Mouse (Mus musculus) embryonic facial prominence, embryonic 11.5 days (tissue): ENCODE data around the gene Ror1. TPM values are rescaled to one million over a fixed set of nuclear protein-coding genes. Genes with fewer than 3 reads are reported as not detected.
A peak's percentile ranks its signal among the peaks of the same experiment; 100 is the strongest.

Source experiments
- ATAC-seq: fragments of 200-750 bp; cut with Nextera tagmentation; replicated peaks from 2 replicates; pipeline ENCODE4 v1.8.0; 2017; ENCODE audit warnings: low read depth; ENCODE audit not compliant: insufficient number of reproducible peaks, low FRiP score, low TSS enrichment
- DNase-seq: peaks from one replicate; pipeline ENCODE4 v3.0.0-alpha.2; 2015; ENCODE audit warnings: low spot score
- H3K27ac ChIP-seq: fragments of 300-500 bp; sonication (generic); replicated peaks from 2 replicates; pipeline ENCODE4 v1.5.1; 2014; ENCODE audit warnings: mild to moderate bottlenecking, low read depth, low read length, control low read depth
- H3K27me3 ChIP-seq: fragments of 300-500 bp; sonication (generic); 2 replicates; pipeline ENCODE4 v1.6.1; 2014; ENCODE audit warnings: mild to moderate bottlenecking, low read length, moderate library complexity, mixed read lengths; ENCODE audit not compliant: control insufficient read depth, insufficient read depth
- H3K36me3 ChIP-seq: fragments of 300-500 bp; sonication (generic); replicated peaks from 2 replicates; pipeline ENCODE4 v1.6.1; 2014; ENCODE audit warnings: low read depth, mild to moderate bottlenecking, low read length, moderate library complexity, mixed read lengths; ENCODE audit not compliant: control insufficient read depth, insufficient read depth
- H3K4me1 ChIP-seq: fragments of 300-500 bp; sonication (generic); 2 replicates; pipeline ENCODE4 v1.6.1; 2014; ENCODE audit warnings: low read length, mixed read lengths; ENCODE audit not compliant: control insufficient read depth, insufficient read depth
- H3K4me2 ChIP-seq: fragments of 300-500 bp; sonication (generic); 2 replicates; pipeline ENCODE4 v1.6.1; 2014; ENCODE audit warnings: low read depth, mild to moderate bottlenecking, control low read depth, low read length, moderate library complexity
- H3K4me3 ChIP-seq: fragments of 300-500 bp; sonication (generic); 2 replicates; pipeline ENCODE4 v1.5.1; 2014; ENCODE audit warnings: low read depth, low read length, control low read depth
- H3K9ac ChIP-seq: fragments of 300-500 bp; sonication (generic); replicated peaks from 2 replicates; pipeline ENCODE4 v1.6.1; 2014; ENCODE audit warnings: mild to moderate bottlenecking, control low read depth, low read length
- H3K9me3 ChIP-seq: fragments of 300-500 bp; sonication (generic); replicated peaks from 2 replicates; pipeline ENCODE4 v1.6.1; 2016; ENCODE audit warnings: mild to moderate bottlenecking, low read length, inconsistent platforms, mixed read lengths; ENCODE audit not compliant: control insufficient read depth
- WGBS: fragments of 180-500 bp; shearing (Covaris S2); extraction: QIAGEN DNeasy Blood & Tissue Kit; methylation state at CpG from one replicate; pipeline ENCODE4 v1.1.7; 2014; 5-methylcytosine and 5-hydroxymethylcytosine counted together
- polyA plus RNA-seq: library from polyadenylated mRNA; unstranded; fragments of >200 nt; fragmentation: Nextera tagmentation; extraction: Ambion mirVana; gene quantifications from 2 replicates; pipeline ENCODE4 v1.2.1, GENCODE M21; 2014

Gene Ror1
- polyA plus RNA-seq, 1 experiment from 2014 or later: 17.3 TPM

DNA sequence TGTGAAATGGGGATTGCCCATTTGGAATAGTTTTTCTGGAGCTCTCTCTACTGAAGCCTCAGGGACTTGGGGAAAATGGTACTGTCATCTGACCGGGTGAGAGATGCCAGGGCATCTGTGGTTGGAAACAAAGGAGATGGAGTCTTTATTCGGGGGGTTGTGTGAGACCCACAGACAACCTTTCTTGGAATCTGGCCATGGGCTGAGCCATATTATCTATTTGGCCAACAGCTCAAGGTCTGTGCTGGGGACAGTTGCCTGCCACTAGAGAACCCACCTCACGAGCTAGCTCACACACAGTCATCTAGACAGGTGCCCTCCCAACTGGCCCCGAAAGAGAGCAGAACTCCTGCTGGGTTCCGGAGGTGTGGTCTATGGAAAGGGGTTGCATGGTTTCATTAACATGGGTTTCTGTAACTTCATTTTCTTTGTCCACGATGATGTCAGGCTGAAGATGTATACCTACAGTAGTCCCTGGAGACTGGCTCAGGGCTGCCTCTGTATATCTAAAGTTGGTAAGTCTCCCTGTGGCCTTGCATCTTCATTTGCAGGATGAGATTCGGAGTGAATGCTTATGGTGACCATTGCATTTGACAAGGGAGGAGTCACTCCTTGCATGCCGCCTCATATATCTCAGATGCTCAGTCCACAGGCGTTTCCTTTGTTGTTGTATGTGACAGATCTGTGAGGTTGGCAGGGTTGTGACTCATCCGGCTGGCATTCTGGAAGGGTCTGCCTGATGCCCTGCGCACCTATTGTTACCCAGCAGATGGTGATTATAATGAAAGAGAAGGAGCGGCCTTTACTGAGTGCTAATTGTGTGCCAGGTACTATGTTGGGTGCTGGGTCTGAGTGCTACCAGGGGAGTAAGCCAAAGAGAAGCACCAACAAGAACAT, 32.7 kb downstream of the Ror1 start:
- no peak overlapping the region for H3K27ac ChIP-seq
- H3K9ac ChIP-seq: no peak overlapping the region
- no peak overlapping the region for H3K4me3 ChIP-seq
- no peak overlapping the region for H3K4me2 ChIP-seq
- no peaks in the 10 kb centered on the region for H3K36me3 ChIP-seq
- H3K4me1 ChIP-seq: peaks cover 3% of the 10 kb centered on the region; the same call in 1 of the 2 replicates
- H3K27me3 ChIP-seq: no peaks in the 10 kb centered on the region
- 91% methylated on average over 12 of the region's 12 CpGs for WGBS
- no peaks in the 10 kb centered on the region for H3K9me3 ChIP-seq
- DNase-seq: no peak
- ATAC-seq: no peak

DNA sequence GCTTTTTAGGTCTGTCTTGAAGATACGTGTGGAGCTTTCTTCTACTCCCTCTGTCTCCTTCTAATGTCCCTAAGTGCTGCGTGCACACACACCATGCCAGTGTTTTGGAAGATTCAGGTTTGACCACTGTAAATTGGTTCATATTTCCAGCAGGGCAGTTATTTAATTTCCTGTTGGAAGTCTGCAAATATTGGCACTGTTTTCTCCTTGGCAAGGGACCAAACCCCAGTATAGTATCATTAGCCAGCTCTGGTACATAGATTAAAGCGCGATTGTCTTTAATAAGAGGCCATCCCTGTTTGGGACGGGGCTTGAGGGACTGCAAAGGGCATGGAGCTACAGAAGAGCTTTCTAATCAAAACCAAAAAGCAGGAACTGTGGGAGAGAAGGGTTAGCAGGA, 33.6 kb downstream of the Ror1 start:
- Histone ChIP-seq H3K4me2 (no peak overlapping the region), H3K4me1 (peaks cover 3% of the 10 kb centered on the region; the same call in 1 of the 2 replicates), H3K4me3 (no peak overlapping the region), H3K36me3 (no peaks in the 10 kb centered on the region), H3K27ac (no peak overlapping the region), H3K9me3 (no peaks in the 10 kb centered on the region), H3K9ac (no peak overlapping the region), H3K27me3 (no peaks in the 10 kb centered on the region)
- no peak for DNase-seq
- no peak for ATAC-seq
- 79% methylated on average over 5 of the region's 5 CpGs for WGBS

DNA sequence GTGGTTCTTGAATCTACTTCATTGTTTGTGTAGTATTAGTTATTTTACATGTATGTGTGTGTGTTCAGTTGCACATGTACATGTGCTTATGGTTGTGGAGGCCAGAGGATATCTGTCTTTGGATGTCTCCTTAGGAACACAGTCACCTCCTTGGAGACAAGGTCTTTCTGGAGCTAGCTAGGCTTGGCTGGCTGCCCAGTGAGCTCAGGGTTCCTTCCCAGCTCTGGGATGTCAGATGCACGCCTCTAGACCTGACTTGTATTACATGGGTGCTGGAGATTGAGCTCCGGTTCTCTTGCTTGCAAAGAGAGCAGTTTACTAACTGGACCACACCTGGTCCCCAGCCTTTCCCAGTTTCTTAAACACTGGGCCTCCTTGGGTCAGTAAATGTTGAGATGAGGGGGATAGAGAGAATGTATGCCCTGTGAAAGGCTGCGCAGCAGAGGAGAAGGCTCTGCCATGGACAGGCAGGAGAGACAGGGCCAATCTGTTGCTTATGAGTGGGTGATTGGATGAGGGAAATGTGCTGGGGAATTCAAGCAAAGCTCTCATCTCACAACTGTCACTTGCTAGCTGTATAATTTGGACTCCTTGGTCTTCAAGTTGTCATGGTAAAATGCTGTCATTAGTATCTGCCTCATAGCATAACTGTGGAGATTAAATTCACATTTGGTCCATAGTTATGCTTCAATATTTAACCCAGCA, 35.3 kb downstream of the Ror1 start:
- DNase-seq: no peak
- H3K9me3 ChIP-seq: no peaks in the 10 kb centered on the region
- no peaks in the 10 kb centered on the region for H3K27me3 ChIP-seq
- no peak overlapping the region for H3K9ac ChIP-seq
- no peak overlapping the region for H3K27ac ChIP-seq
- no peak overlapping the region for H3K4me3 ChIP-seq
- H3K36me3 ChIP-seq: no peaks in the 10 kb centered on the region
- H3K4me2 ChIP-seq: no peak overlapping the region
- ATAC-seq: no peak
- 89% methylated on average over 3 of the region's 3 CpGs for WGBS
- H3K4me1 ChIP-seq: peaks cover 3% of the 10 kb centered on the region; the same call in 1 of the 2 replicates

DNA sequence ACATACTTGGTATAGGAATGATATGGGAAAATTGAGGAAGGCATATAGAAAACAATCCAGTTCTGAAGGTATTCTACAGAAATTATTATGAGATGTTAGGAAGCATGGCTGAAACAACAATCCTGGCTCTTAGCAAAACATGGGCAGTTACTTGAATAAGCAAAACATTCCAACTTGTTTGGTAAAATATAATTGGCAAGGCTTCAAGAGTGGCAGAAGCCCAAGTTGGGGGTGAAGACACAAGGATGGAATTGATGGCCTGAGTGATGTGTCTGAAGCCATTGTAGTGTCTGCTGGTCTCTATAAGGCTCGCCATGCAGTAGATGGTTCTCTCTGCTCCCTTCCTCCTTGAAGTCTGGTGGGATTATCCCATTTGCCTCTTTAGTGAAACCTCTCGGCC, 35.9 kb downstream of the Ror1 start:
- H3K4me3 ChIP-seq: no peak overlapping the region
- H3K9me3 ChIP-seq: no peaks in the 10 kb centered on the region

DNA sequence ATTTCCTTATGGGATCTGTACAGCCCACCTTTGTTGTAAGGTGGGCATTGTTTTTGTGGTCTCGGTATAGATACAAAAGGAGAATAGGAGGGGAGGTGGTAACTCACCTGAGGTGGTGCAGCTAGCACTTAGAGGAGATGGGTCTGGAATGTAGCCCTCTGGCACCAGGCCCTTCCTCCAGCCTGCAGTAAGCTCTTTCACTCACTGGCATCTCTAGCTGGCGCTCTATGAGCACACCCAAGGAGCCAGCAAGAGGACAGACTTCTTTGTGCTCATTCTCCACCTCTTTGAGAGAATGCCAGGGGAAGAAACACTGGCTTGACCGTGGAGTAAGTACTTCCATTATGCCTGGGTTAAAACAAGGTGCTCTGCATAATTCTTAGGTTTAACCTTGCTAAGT, 36.7 kb downstream of the Ror1 start:
- Histone ChIP-seq H3K4me2 (no peak overlapping the region), H3K4me1 (no peaks in the 10 kb centered on the region; the same call in 1 of the 2 replicates), H3K9ac (no peak overlapping the region), H3K27me3 (no peaks in the 10 kb centered on the region), H3K27ac (no peak overlapping the region), H3K9me3 (no peaks in the 10 kb centered on the region), H3K36me3 (no peaks in the 10 kb centered on the region), H3K4me3 (no peak overlapping the region)
- WGBS: 92% methylated on average over 3 of the region's 3 CpGs
- DNase-seq (no peak), ATAC-seq (no peak)

More for the DNA sequence above, 35.9 kb downstream of the Ror1 start:
- Histone ChIP-seq H3K27ac (no peak overlapping the region), H3K4me1 (peaks cover 3% of the 10 kb centered on the region; the same call in 1 of the 2 replicates), H3K4me2 (no peak overlapping the region), H3K36me3 (no peaks in the 10 kb centered on the region), H3K27me3 (no peaks in the 10 kb centered on the region), H3K9ac (no peak overlapping the region)
- ATAC-seq: no peak
- DNase-seq: no peak
- 90% methylated on average over 2 of the region's 2 CpGs for WGBS

DNA sequence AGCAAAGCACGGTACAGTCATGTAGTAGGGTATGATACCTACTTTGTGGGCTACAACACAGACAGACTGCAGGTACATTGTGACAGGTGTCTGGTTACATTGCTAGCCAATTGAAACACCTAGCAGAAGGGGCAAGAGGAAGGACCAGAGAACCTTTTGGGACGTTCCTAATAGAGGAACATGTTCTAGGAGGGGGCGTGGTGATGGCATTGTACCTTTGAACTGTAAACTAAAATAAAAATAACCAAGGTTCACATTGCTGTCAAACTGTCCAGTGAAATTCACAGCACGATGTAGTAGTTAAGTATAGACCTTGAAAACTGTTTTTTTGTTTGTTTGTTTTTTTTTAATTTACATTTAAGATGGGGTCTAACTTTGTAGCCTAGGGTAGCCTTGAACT, 40.5 kb downstream of the Ror1 start:
- DNase-seq (no peak), ATAC-seq (no peak)
- 86% methylated on average over 4 of the region's 4 CpGs for whole genome bisulfite sequencing
- Histone ChIP-seq H3K27ac (no peak overlapping the region), H3K36me3 (no peaks in the 10 kb centered on the region), H3K4me3 (no peak overlapping the region), H3K9ac (no peak overlapping the region), H3K27me3 (no peaks in the 10 kb centered on the region), H3K4me2 (no peak overlapping the region), H3K4me1 (no peaks in the 10 kb centered on the region; the same call in 1 of the 2 replicates), H3K9me3 (no peaks in the 10 kb centered on the region)

DNA sequence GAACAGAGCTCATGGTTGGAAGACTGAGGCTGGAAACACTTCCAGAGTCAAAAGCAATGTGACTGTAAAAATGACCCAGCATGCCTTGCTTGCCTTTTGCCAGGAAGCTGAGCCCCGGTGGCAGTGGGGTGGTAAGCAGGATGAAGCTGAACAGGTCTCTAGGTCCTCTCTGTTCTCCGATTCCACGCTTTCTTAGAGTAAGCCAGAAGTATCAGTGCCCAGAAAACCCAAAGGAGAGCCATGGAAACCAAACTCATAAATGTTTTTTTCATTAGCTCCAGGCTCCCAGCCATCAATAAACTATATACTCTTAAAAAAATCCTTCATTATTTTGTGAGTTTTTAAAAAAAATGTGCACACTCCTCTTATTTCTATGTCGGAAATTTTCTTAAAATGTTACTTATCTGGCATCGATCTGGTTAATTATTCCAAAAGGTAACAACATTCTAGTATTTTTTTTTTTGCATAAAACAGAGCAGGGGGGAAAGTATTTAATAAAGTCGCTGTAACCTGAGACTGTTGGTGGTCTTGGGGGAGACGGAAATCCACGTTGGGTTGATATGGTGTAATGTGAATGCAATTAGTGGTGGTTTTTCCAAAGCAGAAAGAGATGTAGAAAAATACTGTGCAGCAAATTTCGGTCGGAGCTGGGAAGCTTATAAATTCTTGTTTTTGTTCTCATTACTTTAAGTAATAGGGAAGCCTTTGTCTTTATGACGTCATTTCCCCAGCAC, 41.7 kb downstream of the Ror1 start:
- Histone ChIP-seq H3K27me3 (no peaks in the 10 kb centered on the region), H3K4me3 (no peak overlapping the region), H3K9me3 (no peaks in the 10 kb centered on the region), H3K36me3 (no peaks in the 10 kb centered on the region), H3K4me1 (no peaks in the 10 kb centered on the region; the same call in 1 of the 2 replicates), H3K9ac (no peak overlapping the region), H3K4me2 (no peak overlapping the region), H3K27ac (no peak overlapping the region)
- ATAC-seq (no peak), DNase-seq (peak; percentile 44)
- WGBS: 67% methylated on average over 11 of the region's 11 CpGs
